Mouse (Mus musculus): ENCODE measurements at regions not wholly inside any gene's neighbourhood (a gene's known extent, or its start where the extent isn't known, plus 50 kb on each side); places are given as distances from the start of the nearest gene placed in this dataset.
"Not testable (repeated sequence)": the region's sequence is repeated elsewhere in the genome, so short reads cannot be mapped to it uniquely, and the experiment has no call there.

DNA sequence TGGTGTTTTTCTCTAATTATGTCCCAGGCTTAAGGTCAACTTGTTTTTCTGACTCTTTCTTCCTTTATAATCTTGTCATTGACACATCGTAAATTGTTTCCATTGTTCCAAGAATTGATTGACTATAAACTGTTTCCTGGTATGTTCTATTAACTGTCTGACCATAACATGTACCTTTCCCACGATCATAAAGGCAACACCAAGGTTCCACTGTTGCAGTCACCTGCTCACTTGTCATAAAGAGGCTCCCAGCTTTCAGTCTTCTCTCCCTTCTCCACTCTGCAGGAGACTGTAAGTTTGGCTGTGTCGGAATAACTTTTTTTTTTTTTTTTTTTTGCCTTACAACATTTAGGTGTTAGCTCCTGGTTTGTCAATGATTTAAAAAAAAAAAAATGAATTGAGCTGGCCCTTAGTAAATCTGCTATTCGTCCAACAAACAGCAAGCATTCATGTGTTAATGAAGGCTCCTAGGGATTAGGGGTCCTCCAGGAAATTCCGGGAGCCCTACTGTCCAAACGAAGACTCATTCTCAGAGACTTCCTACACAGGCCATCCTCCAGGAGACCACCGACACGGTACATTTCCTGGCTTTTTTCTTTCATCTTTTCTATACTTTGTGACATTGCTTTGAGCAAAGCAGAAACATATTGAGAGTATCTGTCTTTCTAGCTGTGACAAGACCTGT lies 122.2 kb upstream of the Trim24 start:
- DNase-seq (ENCODE audit: low spot score): no peak

DNA sequence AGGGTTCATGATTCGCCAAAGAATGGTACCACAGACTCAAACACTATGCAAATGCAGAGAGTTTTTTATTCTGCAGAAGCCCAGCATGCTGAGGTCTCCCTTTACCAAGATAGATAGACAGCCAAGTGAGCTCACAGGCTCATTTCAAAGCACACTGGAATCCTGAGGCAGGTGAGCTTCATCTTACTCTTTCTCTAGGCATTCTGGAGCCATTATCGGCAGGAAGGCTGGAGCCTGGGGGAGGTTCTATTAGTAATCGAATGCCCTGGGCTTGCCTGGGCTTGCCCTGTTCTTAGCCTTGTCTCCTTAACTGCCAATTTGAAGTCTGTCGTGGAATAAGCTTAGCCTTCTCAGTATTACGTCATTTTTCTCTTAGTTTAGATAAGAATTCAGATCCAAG lies 121.6 kb upstream of the Trim24 start:
- DNase-seq (ENCODE audit: low spot score): no peak

DNA sequence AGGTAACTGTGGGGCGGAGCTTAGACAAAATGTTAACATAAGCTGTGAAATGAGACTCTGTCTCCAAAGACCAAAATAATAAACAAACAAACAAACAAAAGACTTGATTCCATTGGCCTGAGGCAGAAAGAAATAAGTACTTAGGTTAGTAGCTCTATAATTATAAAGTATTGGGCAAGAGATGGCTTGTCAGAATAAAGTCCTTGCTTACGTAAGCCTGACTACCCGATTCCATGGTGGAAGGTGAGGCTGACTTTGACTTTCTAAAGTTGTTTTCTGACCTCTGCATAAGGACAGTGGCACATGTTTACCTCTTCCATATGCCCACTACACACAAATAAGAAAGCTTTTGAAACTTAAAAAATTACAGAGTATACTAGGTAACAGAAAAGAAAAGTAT lies 120.3 kb upstream of the Trim24 start:
- DNase-seq (ENCODE audit: low spot score): no peak

DNA sequence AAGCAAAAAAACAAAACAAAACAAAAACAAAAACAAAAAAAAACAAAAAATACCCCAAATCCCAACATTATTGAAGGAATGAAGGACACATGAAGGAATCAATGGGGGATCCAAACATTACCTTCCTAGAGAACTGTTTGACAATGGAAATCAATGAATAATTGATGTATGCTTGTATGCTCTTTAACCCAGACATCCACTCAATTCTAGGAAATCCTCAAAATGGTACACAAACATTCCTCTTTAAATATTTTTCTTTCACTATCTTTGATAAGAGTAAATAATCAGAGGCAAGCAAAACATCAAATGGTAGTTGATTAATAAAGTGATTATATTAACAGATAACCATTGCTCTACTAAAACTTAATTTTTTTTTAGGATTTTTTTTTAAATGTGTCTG lies 118.9 kb upstream of the Trim24 start:
- no peak for DNase-seq (ENCODE audit: low spot score)

DNA sequence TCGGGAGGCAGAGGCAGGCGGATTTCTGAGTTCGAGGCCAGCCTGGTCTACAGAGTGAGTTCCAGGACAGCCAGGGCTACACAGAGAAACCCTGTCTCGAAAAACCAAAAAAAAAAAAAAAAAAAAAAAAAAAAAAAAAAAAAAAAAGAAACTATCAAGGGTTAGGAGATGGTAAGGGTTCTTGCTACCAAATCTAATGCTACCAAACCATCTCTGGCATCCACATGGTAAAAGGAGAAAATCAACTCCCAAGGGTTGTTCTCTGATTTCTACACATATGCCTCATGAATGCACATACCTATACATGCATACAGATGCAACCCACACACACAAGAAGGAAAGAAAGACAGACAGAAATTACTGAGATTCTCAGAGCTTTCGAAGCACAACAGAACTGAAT lies 109.6 kb upstream of the Trim24 start:
- not testable (repeated sequence) for DNase-seq (ENCODE audit: low spot score)

DNA sequence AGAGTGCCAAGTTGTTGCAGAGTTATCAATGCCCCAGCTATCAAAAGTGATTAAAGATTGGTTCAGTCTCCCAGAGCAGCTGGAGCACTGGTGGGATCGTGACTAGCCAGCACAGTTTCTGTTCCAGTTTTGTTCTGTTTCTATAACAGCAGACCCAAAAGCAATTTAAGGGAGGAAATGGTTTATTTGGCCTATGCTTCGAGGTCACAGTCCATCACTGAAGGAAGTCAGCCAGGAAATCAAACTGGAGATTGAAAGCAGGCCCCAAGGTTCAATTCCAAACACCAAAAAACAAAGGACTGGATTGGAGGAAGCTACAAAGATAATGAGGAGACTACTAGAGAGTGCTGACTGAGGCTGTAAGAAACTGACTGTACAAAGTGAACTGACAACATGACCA lies 107.6 kb upstream of the Trim24 start:
- no peak for DNase-seq (ENCODE audit: low spot score)

DNA sequence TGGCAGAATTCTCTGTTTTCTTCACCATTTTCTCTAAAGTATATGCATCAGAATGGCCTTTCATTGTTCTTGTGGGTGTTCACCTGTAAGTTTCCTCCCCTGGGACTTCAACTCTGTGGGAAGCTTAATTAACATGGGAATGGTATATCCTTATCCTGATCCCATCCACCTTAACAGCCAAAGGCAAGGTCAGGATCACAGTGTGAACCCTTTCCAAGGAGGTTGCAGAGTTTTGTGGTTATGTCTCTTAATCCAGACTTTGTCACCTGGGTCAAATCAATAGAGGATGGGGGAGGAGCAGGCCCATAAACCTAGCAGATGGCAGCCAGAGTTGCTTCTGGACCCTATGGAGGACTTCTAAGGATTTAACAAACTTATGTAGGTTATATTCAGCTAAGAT lies 102.9 kb upstream of the Trim24 start:
- no peak for DNase-seq (ENCODE audit: low spot score)

DNA sequence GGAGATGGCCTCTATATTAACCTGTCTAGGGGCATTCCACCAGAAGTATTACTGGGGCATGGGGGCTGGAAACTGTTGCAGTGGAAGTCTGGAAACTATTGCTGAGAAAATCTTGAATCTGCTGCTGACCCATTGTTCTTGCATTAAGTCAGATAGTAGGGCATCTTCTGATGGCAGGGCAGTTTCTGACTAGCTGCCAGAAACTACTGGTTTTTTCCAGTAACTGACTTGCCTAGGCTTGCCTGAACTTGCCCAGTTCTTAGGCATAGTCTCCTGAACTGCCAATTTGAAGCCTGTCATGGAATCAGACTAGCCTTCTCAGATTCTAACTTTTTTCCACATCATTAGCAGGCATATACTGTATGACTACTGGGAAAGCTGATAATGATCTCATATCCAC lies 97.3 kb upstream of the Trim24 start:
- DNase-seq (ENCODE audit: low spot score): no peak

DNA sequence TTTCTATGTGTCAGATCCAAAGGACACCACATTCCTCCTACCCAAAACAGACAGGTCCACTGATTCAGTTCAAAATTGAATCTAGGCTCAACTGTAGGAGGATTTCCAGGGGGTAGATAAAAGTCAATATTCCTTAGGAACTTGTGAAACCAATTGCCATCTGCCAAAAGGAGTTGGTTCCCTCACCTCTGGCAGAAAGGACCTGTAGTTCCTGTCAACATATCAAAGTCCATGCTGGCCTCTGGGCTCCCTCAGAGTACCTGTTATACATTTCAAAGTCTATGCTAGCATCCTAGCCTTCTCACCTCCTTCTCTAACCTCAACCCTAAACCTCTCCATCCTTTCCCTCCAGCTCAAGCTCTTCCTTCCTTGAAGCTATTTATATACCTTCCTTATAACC lies 95.5 kb upstream of the Trim24 start:
- DNase-seq (ENCODE audit: low spot score): no peak

DNA sequence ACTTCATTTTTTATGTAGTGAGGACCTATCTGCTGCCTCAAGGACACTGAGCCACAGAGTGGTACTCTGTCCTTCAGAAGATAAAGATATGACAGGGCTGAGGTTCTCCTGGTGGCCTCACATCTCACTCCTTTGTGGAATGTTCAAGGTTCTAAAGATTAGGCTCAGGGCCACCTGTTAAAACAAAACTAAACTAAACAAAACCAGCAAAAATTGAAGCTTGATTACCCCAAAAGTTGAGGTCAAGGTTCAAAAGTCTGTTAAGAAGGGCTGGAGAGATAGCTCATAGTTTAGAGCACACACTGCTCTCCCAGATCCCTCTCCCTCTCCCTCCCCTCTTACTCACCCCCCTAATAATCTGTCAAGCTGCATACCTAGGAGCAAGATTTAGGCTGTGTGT lies 90.7 kb upstream of the Trim24 start:
- no peak for DNase-seq (ENCODE audit: low spot score)

DNA sequence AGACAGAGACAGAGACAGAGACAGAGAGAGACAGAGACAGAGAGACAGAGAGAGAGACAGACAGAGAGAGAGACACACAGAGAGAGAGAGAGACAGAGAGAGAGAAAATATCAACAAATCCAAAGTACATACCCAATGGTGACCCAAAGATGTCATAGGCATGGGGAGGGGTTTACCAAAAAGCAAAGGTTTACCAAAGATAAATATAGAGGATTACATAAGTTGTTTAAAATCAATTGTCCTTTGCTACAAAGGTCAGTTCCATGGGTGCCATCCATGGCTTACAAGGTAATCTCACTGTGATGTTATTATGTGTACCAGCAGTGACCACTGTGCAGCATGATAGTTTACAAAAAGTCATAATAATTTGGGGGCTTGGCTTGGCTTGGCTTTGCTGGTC lies 88.7 kb upstream of the Trim24 start:
- DNase-seq (ENCODE audit: low spot score): no peak

DNA sequence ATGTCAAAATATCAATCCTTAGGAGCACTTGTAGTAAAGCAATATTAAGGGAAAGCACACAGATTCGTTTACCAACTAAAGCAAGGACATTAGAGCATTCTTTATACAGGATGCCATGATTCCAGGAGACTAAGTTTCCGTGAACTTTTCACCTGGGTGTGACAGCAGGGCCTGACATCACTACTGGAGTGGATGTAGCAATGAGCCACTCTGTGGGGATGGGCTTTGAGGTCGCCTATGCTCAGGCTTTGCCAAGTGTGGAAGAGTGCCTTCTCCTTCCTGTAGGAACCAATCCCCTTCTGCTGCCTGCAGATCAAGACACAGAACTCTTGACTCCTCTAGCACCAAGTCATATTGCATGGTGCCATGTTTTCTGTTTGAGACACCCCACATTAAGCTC lies 85.3 kb upstream of the Trim24 start:
- DNase-seq (ENCODE audit: low spot score): not testable (repeated sequence)

DNA sequence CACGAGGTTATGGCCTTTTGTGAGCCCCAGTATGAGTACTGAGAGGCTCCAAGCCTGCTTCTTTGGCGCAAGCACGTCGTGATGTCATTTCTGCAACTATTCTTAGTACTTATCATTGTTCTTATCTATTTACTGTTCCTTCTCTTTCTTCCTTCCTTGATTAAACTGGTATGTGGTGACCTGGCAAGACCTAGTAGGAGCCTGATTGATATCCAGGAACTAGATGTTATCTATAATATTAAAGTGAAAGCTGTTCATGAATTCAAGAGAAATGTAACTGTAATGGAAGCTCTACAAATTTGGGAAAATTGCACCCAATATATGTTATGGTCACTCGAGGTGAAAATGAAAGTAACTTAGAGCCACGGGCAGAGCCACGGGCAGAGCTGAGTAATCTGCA lies 84.9 kb upstream of the Trim24 start:
- no peak for DNase-seq (ENCODE audit: low spot score)

DNA sequence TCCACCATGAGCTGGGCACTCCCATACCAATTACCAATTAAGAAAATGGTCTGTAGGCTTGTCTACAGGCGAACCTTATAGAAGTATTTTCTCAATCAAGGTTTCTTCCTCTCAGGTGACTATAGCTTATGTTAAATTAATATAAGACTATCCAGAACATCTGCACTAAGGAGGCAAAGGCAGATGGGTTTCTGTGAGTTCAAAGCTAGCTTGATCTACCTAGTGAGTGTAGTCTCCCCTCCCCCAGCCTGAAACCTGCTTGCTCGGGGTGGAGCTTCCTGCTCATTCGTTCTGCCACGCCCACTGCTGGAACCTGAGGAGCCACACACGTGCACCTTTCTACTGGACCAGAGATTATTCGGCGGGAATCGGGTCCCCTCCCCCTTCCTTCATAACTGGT lies 82.8 kb upstream of the Trim24 start:
- not testable (repeated sequence) for DNase-seq (ENCODE audit: low spot score)

DNA sequence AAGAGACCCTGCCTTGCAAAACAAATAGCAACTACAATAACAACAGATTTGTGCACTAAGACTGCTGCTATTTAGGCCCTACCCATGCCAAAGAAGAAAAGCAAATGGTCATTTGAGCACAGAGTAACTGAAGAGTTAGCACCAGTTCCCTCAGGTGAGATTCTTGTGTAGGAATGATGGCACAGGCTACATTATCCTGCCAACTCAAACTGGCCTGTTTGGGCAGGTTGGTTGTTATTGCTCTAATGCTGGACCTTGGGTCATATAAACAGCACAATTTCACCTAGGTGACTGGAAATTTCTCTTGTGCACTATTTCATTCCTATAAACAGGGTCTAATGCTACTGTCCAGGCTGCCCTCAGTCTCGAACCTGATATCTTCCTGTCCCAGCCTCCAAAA lies 79.7 kb upstream of the Trim24 start:
- no peak for DNase-seq (ENCODE audit: low spot score)

DNA sequence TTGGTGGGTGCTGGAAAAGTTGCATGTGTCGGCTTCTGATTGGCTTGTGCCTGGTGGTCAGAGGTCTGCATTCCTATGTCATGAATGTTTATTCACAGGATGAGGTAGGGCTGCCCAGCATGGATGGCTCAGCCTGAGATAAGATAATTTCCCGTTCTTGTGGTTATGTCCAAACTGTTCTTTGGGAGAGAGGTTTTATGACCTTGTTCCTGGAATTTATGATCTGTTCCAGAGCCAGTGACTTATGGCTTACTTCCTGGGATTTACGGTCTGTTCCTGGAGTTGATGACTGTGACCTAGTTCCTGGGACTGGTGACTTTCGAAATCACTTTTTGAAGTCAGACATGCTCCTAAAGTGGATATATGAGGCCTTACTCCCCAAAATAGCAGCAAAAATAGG lies 76.4 kb upstream of the Trim24 start:
- no peak for DNase-seq (ENCODE audit: low spot score)

DNA sequence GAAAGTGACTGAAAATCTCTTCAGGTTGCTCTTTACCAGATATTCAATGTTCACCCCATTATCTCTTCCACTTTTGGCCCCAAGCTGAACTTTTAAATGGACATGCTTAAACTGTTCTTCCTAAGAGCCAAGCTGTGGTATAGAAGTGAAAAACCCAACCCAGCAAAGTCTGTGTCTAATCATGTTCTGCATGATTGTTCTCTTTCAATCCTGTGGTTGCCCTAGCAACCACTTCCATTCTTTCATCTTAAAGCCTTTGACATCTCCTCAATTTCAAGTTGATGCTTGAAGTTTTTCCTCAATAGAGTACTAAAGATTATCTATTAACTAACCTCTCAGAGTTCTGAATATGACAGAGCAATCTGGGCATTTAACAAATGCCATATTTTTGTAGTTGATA lies 75.6 kb upstream of the Trim24 start:
- DNase-seq (ENCODE audit: low spot score): peak; percentile 11

DNA sequence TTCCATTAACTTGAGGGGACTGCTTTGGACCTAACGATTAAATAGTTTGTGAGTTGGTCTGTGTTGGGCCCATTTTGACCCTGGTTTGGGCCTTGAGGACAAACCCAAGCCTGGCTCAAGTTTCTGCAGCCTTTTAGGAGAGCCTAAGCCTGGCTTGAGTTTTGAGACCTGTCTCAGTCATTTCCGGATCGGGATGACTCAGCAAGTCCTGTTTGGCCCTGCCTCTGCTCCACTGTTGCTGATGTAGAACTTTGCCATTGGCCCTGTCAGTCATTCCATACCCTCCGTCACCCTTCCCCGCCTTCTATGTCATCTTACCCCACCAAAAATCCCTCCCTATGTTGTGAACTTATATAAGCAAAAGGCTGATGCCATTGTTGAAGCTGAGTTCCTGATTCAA lies 67.4 kb upstream of the Trim24 start:
- no peak for DNase-seq (ENCODE audit: low spot score)

DNA sequence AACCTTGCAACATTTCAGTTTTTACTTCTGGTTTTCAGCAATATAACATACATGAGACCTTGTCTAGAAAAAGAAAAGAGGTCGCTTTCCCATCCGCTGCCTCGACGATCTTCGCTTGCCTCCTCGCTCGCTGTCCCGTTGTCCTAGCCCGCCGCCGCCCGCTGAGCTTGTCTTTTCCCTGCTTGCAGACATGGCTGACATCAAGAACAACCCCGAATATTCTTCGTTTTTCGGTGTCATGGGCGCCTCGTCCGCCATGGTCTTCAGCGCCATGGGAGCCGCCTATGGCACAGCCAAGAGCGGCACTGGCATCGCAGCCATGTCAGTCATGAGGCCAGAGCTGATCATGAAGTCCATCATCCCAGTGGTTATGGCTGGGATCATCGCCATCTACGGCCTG lies 64.7 kb upstream of the Trim24 start:
- DNase-seq (ENCODE audit: low spot score): peak; percentile 9

DNA sequence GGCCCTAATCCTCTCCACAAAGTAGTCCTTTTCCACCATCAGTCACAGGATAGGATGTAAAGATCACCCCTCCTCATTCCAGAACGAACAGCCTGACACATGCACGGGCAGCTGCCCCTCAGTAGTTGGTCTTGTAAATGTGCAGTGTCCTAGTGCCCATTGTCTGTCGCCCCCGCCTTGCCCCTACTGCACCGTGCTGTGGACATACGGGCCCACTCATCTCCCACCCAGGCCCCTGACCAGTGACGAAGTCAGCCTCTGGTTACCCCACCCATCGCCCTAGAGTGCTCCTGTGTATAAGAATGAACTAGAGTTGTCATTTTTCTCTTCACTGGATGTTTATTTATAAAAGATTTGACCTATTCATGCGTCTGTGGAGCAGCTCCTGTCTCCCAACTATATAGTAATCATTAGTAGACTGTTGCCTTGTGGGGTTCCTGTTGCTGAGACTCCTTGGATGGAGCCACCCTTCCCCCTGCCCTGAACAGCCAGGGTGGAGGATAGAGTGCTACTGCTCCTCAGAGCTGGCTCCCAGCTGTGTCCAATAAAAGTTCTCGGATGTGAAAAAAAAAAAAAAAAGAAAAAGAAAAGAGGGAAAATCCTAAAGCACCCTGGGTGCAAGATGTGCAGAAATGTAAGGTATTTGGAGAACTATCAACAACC lies 64.0 kb upstream of the Trim24 start:
- not testable (repeated sequence) for DNase-seq (ENCODE audit: low spot score)

DNA sequence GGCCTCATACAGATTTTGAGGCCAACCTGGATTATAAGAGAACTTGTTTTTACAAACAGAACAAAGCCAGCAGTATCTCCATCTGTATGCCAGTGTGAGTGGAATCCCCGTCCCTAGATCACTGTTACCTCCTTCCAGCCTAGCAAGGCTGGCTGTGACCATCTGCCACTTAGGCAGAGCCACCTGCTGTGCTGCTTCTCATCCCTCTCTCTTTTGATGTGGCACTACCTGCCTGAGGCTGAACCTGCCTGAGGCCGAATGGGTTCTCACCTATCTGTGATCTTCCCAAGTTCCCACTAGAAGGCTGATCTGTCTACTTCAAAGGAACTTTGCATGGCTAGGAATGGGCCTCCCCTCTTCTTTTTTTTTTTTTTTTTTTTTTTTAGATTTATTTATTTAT lies 55.4 kb upstream of the Trim24 start:
- not testable (repeated sequence) for DNase-seq (ENCODE audit: low spot score)
